Mouse (Mus musculus) thymus, postnatal 10 days (tissue): ENCODE measurements at regions not wholly inside any gene's neighbourhood (a gene's known extent, or its start where the extent isn't known, plus 50 kb on each side); places are given as distances from the start of the nearest gene placed in this dataset.
"Not testable (repeated sequence)": the region's sequence is repeated elsewhere in the genome, so short reads cannot be mapped to it uniquely, and the experiment has no call there.

Experiments
- DNase-seq, 2 experiments: peaks; one replicate each; pipeline ENCODE4 v3.0.0; 2021; ENCODE audit warnings: low spot score in 2 of 2

GRCm38 (mm10) chr5:117040878-117041277 lies 75.0 kb downstream of the Suds3 start:
- DNase-seq: no peak

GRCm38 (mm10) chr5:117037261-117037660 lies 78.7 kb downstream of the Suds3 start:
- peak in 1 of 2 experiments; percentile 5 for DNase-seq

GRCm38 (mm10) chr5:117032130-117032529 lies 83.8 kb downstream of the Suds3 start:
- DNase-seq: no peak

GRCm38 (mm10) chr5:117025689-117026383 lies 90.1 kb downstream of the Suds3 start:
- no peak for DNase-seq

GRCm38 (mm10) chr5:117018419-117019150 lies 97.3 kb downstream of the Suds3 start:
- DNase-seq: no peak

- no peak for DNase-seq
Observed at GRCm38 (mm10) chr5:117011128-117011527, 104.8 kb downstream of the Suds3 start.

- no peak for DNase-seq
Observed at GRCm38 (mm10) chr5:117000770-117001201, 115.1 kb downstream of the Suds3 start.

GRCm38 (mm10) chr5:116994508-116994907 lies 121.4 kb downstream of the Suds3 start:
- no peak for DNase-seq

GRCm38 (mm10) chr5:116993674-116994073 lies 122.2 kb downstream of the Suds3 start:
- DNase-seq: no peak

GRCm38 (mm10) chr5:116991461-116991860 lies 124.5 kb downstream of the Suds3 start:
- DNase-seq: no peak

- DNase-seq: not testable (repeated sequence)
Observed at GRCm38 (mm10) chr5:116971474-116971873, 144.4 kb downstream of the Suds3 start.

GRCm38 (mm10) chr5:116964171-116964570 lies 151.7 kb downstream of the Suds3 start:
- DNase-seq: no peak

- DNase-seq: no peak
Observed at GRCm38 (mm10) chr5:116963106-116963505, 152.8 kb downstream of the Suds3 start.

GRCm38 (mm10) chr5:116960041-116960440 lies 155.9 kb downstream of the Suds3 start:
- no peak for DNase-seq

GRCm38 (mm10) chr5:116958141-116958540 lies 157.8 kb downstream of the Suds3 start:
- DNase-seq: no peak

GRCm38 (mm10) chr5:116956572-116956971 lies 159.3 kb downstream of the Suds3 start:
- no peak for DNase-seq

GRCm38 (mm10) chr5:116950280-116950881 lies 165.5 kb downstream of the Suds3 start:
- DNase-seq: no peak

- DNase-seq: no peak
Observed at GRCm38 (mm10) chr5:116934585-116934984, 181.3 kb downstream of the Suds3 start.

- DNase-seq: no peak
Observed at GRCm38 (mm10) chr5:116934151-116934550, 181.8 kb downstream of the Suds3 start.

GRCm38 (mm10) chr5:116933105-116933504 lies 182.8 kb downstream of the Suds3 start:
- no peak for DNase-seq

- no peak for DNase-seq
Observed at GRCm38 (mm10) chr5:116923761-116924160, 192.2 kb downstream of the Suds3 start.

- no peak for DNase-seq
Observed at GRCm38 (mm10) chr5:116922059-116922671, 193.7 kb downstream of the Suds3 start.
